Mouse (Mus musculus) heart, embryonic 13.5 days (tissue): Measurements from ENCODE around the gene Txlna. TPM values are rescaled to one million over a fixed set of nuclear protein-coding genes. Genes with fewer than 3 reads are reported as not detected.

Source experiments
- ATAC-seq: fragments of 200-750 bp; cut with Nextera tagmentation; 2 replicates; pipeline ENCODE4 v1.8.0; 2017; ENCODE audit warnings: moderate TSS enrichment; ENCODE audit not compliant: insufficient number of reproducible peaks, low FRiP score, low TSS enrichment; ENCODE audit errors: extremely low read depth
- H3K27ac ChIP-seq: fragments of 300-500 bp; sonication (generic); replicated peaks from 2 replicates; pipeline ENCODE4 v1.5.1; 2015; ENCODE audit warnings: moderate library complexity, mild to moderate bottlenecking, inconsistent platforms
- H3K27me3 ChIP-seq: fragments of 300-500 bp; sonication (generic); replicated peaks from 2 replicates; pipeline ENCODE4 v1.6.1; 2015; ENCODE audit warnings: mild to moderate bottlenecking, inconsistent platforms
- H3K36me3 ChIP-seq: fragments of 300-500 bp; sonication (generic); 2 replicates; pipeline ENCODE4 v1.6.1; 2015; ENCODE audit warnings: mild to moderate bottlenecking, inconsistent platforms
- H3K4me1 ChIP-seq: fragments of 300-500 bp; sonication (generic); 2 replicates; pipeline ENCODE4 v1.6.1; 2015; ENCODE audit warnings: inconsistent platforms
- H3K4me2 ChIP-seq: fragments of 300-500 bp; sonication (generic); 2 replicates; pipeline ENCODE4 v1.6.1; 2015; ENCODE audit warnings: inconsistent platforms, mild to moderate bottlenecking, moderate library complexity
- H3K4me3 ChIP-seq: fragments of 300-500 bp; sonication (generic); 2 replicates; pipeline ENCODE4 v1.5.1; 2015; ENCODE audit warnings: moderate library complexity, mild to moderate bottlenecking, inconsistent platforms
- H3K9ac ChIP-seq: fragments of 300-500 bp; sonication (generic); 2 replicates; pipeline ENCODE4 v1.6.1; 2015; ENCODE audit warnings: inconsistent platforms, mild to moderate bottlenecking, moderate library complexity
- H3K9me3 ChIP-seq: fragments of 300-500 bp; sonication (generic); 2 replicates; pipeline ENCODE4 v1.6.1; 2016; ENCODE audit warnings: inconsistent platforms
- WGBS: fragments of 180-500 bp; shearing (Covaris S2); methylation state at CpG from one replicate; pipeline ENCODE4 v1.1.7; 2015; ENCODE audit warnings: mixed read lengths; 5-methylcytosine and 5-hydroxymethylcytosine counted together
- polyA plus RNA-seq: library from polyadenylated mRNA; unstranded; fragments of >200 nt; fragmentation: Nextera tagmentation; extraction: Ambion mirVana; gene quantifications from 2 replicates; pipeline ENCODE4 v1.2.1, GENCODE M21; 2015

The Txlna gene
- polyA plus RNA-seq, 1 experiment from 2014 or later = 47.5 TPM

- WGBS = 86% methylated on average over 3 of the region's 3 CpGs
- ATAC-seq = no peak
- Histone ChIP-seq H3K9me3 (no peaks in the 10 kb centered on the region), H3K27me3 (no peaks in the 10 kb centered on the region), H3K9ac (no peak overlapping the region), H3K27ac (no peak overlapping the region), H3K4me3 (no peak overlapping the region), H3K4me1 (peaks cover 26% of the 10 kb centered on the region), H3K4me2 (no peak overlapping the region), H3K36me3 (peaks cover 24% of the 10 kb centered on the region)
Observed at GRCm38 (mm10) chr4:129616631-129617030, 24.2 kb downstream of the Txlna start.

GRCm38 (mm10) chr4:129615801-129616290 lies 25.0 kb downstream of the Txlna start:
- Histone ChIP-seq H3K27me3 (no peaks in the 10 kb centered on the region), H3K4me1 (peaks cover 24% of the 10 kb centered on the region), H3K4me2 (no peak overlapping the region), H3K9ac (no peak overlapping the region), H3K9me3 (no peaks in the 10 kb centered on the region), H3K27ac (no peak overlapping the region), H3K36me3 (peaks cover 24% of the 10 kb centered on the region), H3K4me3 (no peak overlapping the region)
- 85% methylated on average over 9 of the region's 9 CpGs for WGBS
- ATAC-seq = no peak

DNA sequence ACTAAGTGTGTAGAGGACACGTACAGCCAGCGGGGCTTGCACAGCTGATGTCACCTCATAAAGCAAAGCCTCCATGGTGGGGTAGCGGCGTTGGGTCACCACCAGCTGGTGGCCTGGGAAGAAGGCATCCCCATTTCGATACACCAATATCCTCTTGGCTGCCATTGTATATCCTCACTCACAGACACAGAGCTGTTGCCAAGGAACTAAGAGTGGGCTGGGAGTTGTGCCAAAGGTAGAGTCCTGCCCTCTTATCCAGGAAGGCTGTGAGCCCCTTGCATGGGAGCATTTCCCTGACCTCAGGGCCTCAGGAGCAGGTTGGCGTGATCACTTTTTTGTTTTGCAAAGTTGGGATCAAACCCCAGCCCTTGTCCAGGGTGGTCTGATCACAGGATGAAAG lies 26.8 kb downstream of the Txlna start, which contains the start of gene Dcdc2b:
TSS of gene Dcdc2b (minus strand) at position 165 of the 400 bp plus-strand sequence.
- Histone ChIP-seq H3K4me1 (peaks cover 21% of the 10 kb centered on the region), H3K9ac (peak within 1 kb of the TSS; percentile 24; the same call in 1 of the 2 replicates), H3K36me3 (peaks cover 33% of the 10 kb centered on the region), H3K4me3 (no peak within 1 kb of the TSS), H3K9me3 (no peaks in the 10 kb centered on the region), H3K4me2 (no peak within 1 kb of the TSS), H3K27me3 (no peaks in the 10 kb centered on the region), H3K27ac (no peak within 1 kb of the TSS)
- 73% methylated on average over 6 of the region's 6 CpGs for WGBS
- no peak for ATAC-seq

DNA sequence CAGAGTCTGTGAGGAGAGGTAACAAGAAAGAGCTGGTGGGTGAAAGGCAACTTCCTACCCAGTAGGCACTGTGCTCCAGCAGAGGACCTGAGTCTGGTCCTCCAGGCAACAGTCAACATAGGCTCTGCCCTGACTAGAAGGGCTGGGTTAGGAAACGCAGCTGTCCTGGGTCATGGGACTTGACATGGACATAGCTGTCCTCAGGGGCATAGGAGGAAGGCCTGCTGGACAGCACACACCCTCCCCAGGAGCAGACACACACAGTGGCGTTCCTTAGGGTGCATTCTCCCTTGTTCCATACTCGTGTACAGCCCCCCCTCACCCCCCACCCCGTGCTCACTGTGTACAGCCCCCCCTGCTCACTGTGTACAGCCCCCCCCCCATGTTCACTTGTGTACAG lies 30.4 kb downstream of the Txlna start:
- Histone ChIP-seq H3K4me1 (peaks cover 12% of the 10 kb centered on the region), H3K9ac (no peak overlapping the region), H3K9me3 (no peaks in the 10 kb centered on the region), H3K4me3 (no peak overlapping the region), H3K4me2 (no peak overlapping the region), H3K27me3 (no peaks in the 10 kb centered on the region), H3K27ac (no peak overlapping the region), H3K36me3 (peaks cover 44% of the 10 kb centered on the region)
- WGBS = 58% methylated on average over 4 of the region's 4 CpGs
- no peak for ATAC-seq

- H3K9me3 ChIP-seq = no peaks in the 10 kb centered on the region
- ATAC-seq = no peak
Observed at GRCm38 (mm10) chr4:129610026-129610425, 30.8 kb downstream of the Txlna start.

DNA sequence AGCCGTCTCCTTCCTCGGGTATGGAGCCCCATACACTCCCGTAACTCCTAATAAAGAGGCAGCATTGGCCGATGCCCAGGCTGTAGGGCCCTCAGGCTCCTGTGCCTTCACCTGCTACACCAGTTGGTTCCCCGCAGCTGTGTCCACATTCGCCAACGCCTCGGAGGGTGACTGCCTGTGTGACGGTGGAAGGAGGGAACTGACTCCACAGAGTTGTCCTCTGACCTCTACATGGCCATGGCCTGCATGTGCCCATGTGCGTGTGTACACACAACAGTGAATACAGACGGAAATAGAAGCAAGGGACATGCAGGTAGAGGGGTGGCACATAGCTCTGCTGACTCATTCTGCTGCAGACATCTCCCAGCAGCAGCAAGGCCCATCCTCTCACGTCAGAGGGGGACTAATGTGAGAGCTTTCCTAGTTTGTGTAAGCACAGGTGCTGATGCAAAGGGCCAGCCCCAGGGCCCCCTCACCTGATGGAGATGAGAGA lies 31.7 kb downstream of the Txlna start:
- 78% methylated on average over 12 of the region's 12 CpGs for WGBS

More at GRCm38 (mm10) chr4:129610026-129610425, 30.8 kb downstream of the Txlna start:
- WGBS = 77% methylated on average over 4 of the region's 4 CpGs
- no peaks in the 10 kb centered on the region for H3K27me3 ChIP-seq
- H3K27ac ChIP-seq = no peak overlapping the region
- peaks cover 12% of the 10 kb centered on the region for H3K4me1 ChIP-seq
- no peak overlapping the region for H3K4me3 ChIP-seq
- H3K4me2 ChIP-seq = no peak overlapping the region
- H3K36me3 ChIP-seq = peaks cover 47% of the 10 kb centered on the region
- no peak overlapping the region for H3K9ac ChIP-seq

DNA sequence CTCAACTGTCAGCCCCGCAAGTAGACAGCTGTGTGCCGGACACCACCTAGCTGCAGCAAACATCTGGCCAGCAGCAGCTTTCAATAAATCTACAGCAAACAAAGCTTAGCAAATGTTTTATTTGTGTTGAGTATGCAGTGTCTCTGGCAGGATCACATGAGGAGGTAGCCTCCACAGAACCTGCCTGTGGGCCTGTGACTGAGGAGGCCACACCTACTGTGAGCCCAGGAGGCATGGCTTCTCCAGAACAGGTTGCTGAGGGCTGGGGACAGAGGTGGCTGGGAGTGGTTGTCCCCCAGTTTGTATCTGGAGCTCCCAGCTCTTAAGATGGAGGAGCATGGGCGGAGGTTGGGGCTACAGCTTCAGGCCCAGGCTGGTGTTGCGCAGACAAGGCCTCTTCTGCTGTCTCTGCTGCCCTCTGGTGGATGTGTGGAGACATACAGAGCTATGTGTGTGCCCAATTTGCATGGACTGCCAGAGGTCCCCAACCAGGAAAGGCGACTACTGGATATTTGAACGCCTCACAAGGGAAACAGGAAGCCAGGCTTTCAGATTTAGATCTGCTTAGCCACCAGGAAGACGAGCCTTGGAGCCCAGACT lies 32.3 kb downstream of the Txlna start:
- Histone ChIP-seq H3K27ac (no peak overlapping the region; the same call in 1 of the 2 replicates), H3K4me1 (0 out of 2 replicates have a peak, but pooled peaks cover 4% of the 10 kb centered on the region), H3K4me2 (no peak overlapping the region), H3K36me3 (peaks cover 59% of the 10 kb centered on the region), H3K9ac (no peak overlapping the region), H3K4me3 (no peak overlapping the region), H3K27me3 (no peaks in the 10 kb centered on the region), H3K9me3 (no peaks in the 10 kb centered on the region)
- no peak for ATAC-seq
- 36% methylated on average over 7 of the region's 7 CpGs for WGBS

More for the DNA sequence above, 31.7 kb downstream of the Txlna start:
- Histone ChIP-seq H3K27me3 (no peaks in the 10 kb centered on the region), H3K4me3 (no peak overlapping the region), H3K9ac (no peak overlapping the region), H3K27ac (no peak overlapping the region), H3K4me2 (no peak overlapping the region), H3K9me3 (no peaks in the 10 kb centered on the region), H3K4me1 (peaks cover 8% of the 10 kb centered on the region), H3K36me3 (peaks cover 52% of the 10 kb centered on the region)
- no peak for ATAC-seq

GRCm38 (mm10) chr4:129600233-129601158 lies 40.4 kb downstream of the Txlna start, which contains the start of the genes Eif3i and Tmem234:
Gene Eif3i (minus strand): TSS chr4:129600648.
Gene Tmem234 (plus strand): TSS chr4:129600668.
- H3K27me3 ChIP-seq = no peaks in the 10 kb centered on the region
- H3K36me3 ChIP-seq = peaks cover 68% of the 10 kb centered on the region
- under 1% methylated on average over 71 of the region's 74 CpGs for WGBS

DNA sequence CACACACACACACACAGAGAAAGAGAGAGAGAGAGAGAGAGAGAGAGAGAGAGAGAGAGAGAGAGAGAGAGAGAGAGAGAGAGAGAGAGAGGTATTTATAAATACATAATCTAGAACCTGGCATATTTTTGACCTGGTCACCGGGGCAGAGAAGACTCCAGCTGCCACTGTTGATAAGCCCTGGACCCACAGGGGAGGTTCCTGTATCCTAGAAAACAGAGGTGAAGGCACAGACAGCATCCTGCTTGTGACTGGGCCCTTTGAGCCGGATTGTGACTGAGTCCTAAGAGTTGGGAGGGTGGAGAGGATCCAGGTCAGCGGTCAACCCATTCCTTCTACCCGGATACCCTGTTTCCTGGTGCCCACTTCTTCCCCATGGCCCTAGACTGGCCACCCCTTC lies 52.0 kb downstream of the Txlna start:
- Histone ChIP-seq H3K36me3 (peaks cover 39% of the 10 kb centered on the region), H3K27ac (no peak overlapping the region), H3K4me3 (no peak overlapping the region), H3K9ac (no peak overlapping the region), H3K4me2 (no peak overlapping the region), H3K4me1 (peaks cover 14% of the 10 kb centered on the region), H3K9me3 (no peaks in the 10 kb centered on the region), H3K27me3 (no peaks in the 10 kb centered on the region)
- no peak for ATAC-seq
- 64% methylated on average over 4 of the region's 4 CpGs for WGBS

More at GRCm38 (mm10) chr4:129600233-129601158, 40.4 kb downstream of the Txlna start, which contains the start of the genes Eif3i and Tmem234:
- Histone ChIP-seq H3K4me2 (peak within 1 kb of the TSS; percentile 88), H3K4me1 (peaks cover 27% of the 10 kb centered on the region), H3K9me3 (no peaks in the 10 kb centered on the region), H3K4me3 (peak within 1 kb of the TSS; percentile 99), H3K27ac (peak within 1 kb of the TSS; percentile 81), H3K9ac (peak within 1 kb of the TSS; percentile 97)
- peak; percentile 77 for ATAC-seq

- Histone ChIP-seq H3K4me2 (no peak overlapping the region), H3K4me1 (peaks cover 14% of the 10 kb centered on the region), H3K36me3 (peaks cover 20% of the 10 kb centered on the region), H3K4me3 (no peak overlapping the region), H3K9ac (no peak overlapping the region), H3K27me3 (no peaks in the 10 kb centered on the region), H3K9me3 (no peaks in the 10 kb centered on the region), H3K27ac (no peak overlapping the region)
- WGBS = 50% methylated on average over 1 of the region's 1 CpGs
- ATAC-seq = no peak
Observed at GRCm38 (mm10) chr4:129586943-129587342, 53.9 kb downstream of the Txlna start.

- no peak for ATAC-seq
- Histone ChIP-seq H3K4me1 (peaks cover 14% of the 10 kb centered on the region), H3K9me3 (no peaks in the 10 kb centered on the region), H3K36me3 (peaks cover 8% of the 10 kb centered on the region), H3K9ac (peak overlapping the region; percentile 77), H3K27ac (no peak overlapping the region), H3K27me3 (no peaks in the 10 kb centered on the region), H3K4me3 (peak overlapping the region; percentile 58), H3K4me2 (peak overlapping the region; percentile 78)
- 74% methylated on average over 9 of the region's 9 CpGs for WGBS
Observed at GRCm38 (mm10) chr4:129585773-129586172, 55.1 kb downstream of the Txlna start.
